Mouse (Mus musculus) cerebellum, postnatal 36 days (tissue): ENCODE data around the gene P4htm.

Source experiments
- DNase-seq, 2 experiments: peaks; one replicate each; pipeline ENCODE4 v3.0.0; 2021 to 2022; ENCODE audit warnings: mixed read lengths in 2 of 2

The P4htm gene

GRCm38 (mm10) chr9:108540846-108541245 is 56.6 kb downstream of the P4htm start:
- DNase-seq, result no peak

- no peak for DNase-seq
Observed at GRCm38 (mm10) chr9:108531496-108531895, 66.0 kb downstream of the P4htm start.

- DNase-seq, result no peak
Observed at GRCm38 (mm10) chr9:108530954-108531353, 66.5 kb downstream of the P4htm start.
